8 mouse cellular contexts compared by ENCODE assay signal in the genomic region with DNA sequence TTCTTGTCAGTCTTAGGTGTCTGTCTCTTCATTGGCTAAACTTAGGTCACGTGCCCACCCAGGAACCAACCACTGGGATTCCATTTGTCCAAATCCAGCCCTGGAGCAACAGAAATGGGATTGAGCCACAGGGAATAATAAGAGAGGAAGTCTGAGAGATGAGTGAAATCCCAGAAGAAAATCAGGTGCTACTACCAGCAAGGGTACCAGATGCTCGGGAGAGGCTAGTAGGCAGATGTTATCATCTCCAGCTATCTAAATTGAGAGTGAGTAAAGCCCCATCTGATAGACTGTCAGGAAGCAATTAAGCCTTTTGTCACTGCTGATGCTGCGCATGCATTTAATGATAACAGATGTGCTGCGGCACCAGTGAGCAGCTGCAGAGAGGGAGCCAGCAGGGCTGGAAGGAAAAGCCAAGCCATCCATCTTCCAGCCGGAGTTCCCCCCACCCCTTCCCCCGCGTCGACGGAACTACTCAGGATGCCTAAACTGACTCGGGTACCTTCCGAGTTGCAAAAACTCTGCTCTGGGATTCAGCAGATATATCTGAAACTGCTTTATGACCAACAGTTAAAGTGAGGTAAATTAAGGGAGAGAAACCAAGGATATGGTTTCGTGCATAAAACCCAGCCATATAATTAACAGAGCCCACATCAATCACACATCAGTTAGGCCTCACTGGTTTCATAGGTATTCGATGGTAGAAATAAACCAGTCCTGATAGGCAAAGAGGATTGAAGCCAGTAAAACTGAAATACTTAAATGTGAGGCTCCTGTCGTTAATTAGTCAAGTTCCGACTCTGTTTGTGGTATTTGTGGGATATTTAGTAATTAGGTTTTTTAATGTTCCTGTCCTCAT. TPM values are rescaled to one million over a fixed set of nuclear protein-coding genes. Genes with fewer than 3 reads are reported as not detected.
DNase-seq lines count a peak whose midpoint lies in the region; ATAC-seq lines count a peak whose summit lies in the region.

No protein-coding gene starts in this region.

- DNase-seq in limb, embryonic 10.5 days (ENCODE audit: low spot score), result peak; percentile 63
- DNase-seq in layer of hippocampus, adult 9-10 months (ENCODE audit: low spot score), result no peak
- no peak for DNase-seq in urinary bladder, postnatal 25 days (ENCODE audit: low spot score)

- no peaks in the 10 kb centered on the region for H3K36me3 ChIP-seq in kidney, embryonic 15.5 days
- H3K36me3 ChIP-seq in kidney, embryonic 16.5 days (ENCODE audit: insufficient read depth, low read length), result no peaks in the 10 kb centered on the region
- no peaks in the 10 kb centered on the region for H3K36me3 ChIP-seq in forebrain, embryonic 12.5 days (replicated peaks)
- no peaks in the 10 kb centered on the region for H3K36me3 ChIP-seq in limb, embryonic 10.5 days
- H3K36me3 ChIP-seq in neural tube, embryonic 12.5 days, result no peaks in the 10 kb centered on the region

- H3K9ac ChIP-seq in kidney, embryonic 15.5 days, result no peak overlapping the region
- no peak overlapping the region for H3K9ac ChIP-seq in kidney, embryonic 16.5 days (replicated peaks; ENCODE audit: low read length)
- no peak overlapping the region for H3K9ac ChIP-seq in forebrain, embryonic 12.5 days
- H3K9ac ChIP-seq in neural tube, embryonic 12.5 days, result no peak overlapping the region

- H3K4me2 ChIP-seq in kidney, embryonic 15.5 days, result peak overlapping the region; percentile 3; the same call in 1 of the 2 replicates
- H3K4me2 ChIP-seq in kidney, embryonic 16.5 days (replicated peaks; ENCODE audit: low read depth, low read length), result no peak overlapping the region
- no peak overlapping the region for H3K4me2 ChIP-seq in forebrain, embryonic 12.5 days
- H3K4me2 ChIP-seq in neural tube, embryonic 12.5 days (replicated peaks), result peak overlapping the region; percentile 39

- H3K27ac ChIP-seq in kidney, embryonic 15.5 days, result no peak overlapping the region
- H3K27ac ChIP-seq in kidney, embryonic 16.5 days (ENCODE audit: low read length), result no peak overlapping the region
- 0 out of 2 replicates have a peak overlapping the region, but pooled peaks have one; percentile 26 for H3K27ac ChIP-seq in forebrain, embryonic 12.5 days
- no peak overlapping the region for H3K27ac ChIP-seq in limb, embryonic 10.5 days
- no peak overlapping the region; the same call in 1 of the 2 replicates for H3K27ac ChIP-seq in neural tube, embryonic 12.5 days

- no peak overlapping the region for H3K4me3 ChIP-seq in kidney, embryonic 15.5 days (replicated peaks)
- no peak overlapping the region for H3K4me3 ChIP-seq in kidney, embryonic 16.5 days (ENCODE audit: low read length)
- H3K4me3 ChIP-seq in forebrain, embryonic 12.5 days (replicated peaks), result no peak overlapping the region
- H3K4me3 ChIP-seq in limb, embryonic 10.5 days, result peak overlapping the region; percentile 22; the same call in 1 of the 2 replicates
- no peak overlapping the region for H3K4me3 ChIP-seq in neural tube, embryonic 12.5 days

- no peaks in the 10 kb centered on the region for H3K9me3 ChIP-seq in kidney, embryonic 15.5 days (replicated peaks)
- no peaks in the 10 kb centered on the region for H3K9me3 ChIP-seq in kidney, embryonic 16.5 days (ENCODE audit: low read length)
- H3K9me3 ChIP-seq in forebrain, embryonic 12.5 days, result no peaks in the 10 kb centered on the region
- no peaks in the 10 kb centered on the region for H3K9me3 ChIP-seq in limb, embryonic 10.5 days (replicated peaks)
- no peaks in the 10 kb centered on the region for H3K9me3 ChIP-seq in neural tube, embryonic 12.5 days

- H3K4me1 ChIP-seq in kidney, embryonic 15.5 days, result 0 out of 2 replicates have a peak, but pooled peaks cover 3% of the 10 kb centered on the region
- no peaks in the 10 kb centered on the region for H3K4me1 ChIP-seq in kidney, embryonic 16.5 days (ENCODE audit: insufficient read depth, low read length)
- H3K4me1 ChIP-seq in forebrain, embryonic 12.5 days, result no peaks in the 10 kb centered on the region
- H3K4me1 ChIP-seq in limb, embryonic 10.5 days, result peaks cover 10% of the 10 kb centered on the region
- peaks cover 5% of the 10 kb centered on the region; the same call in 1 of the 2 replicates for H3K4me1 ChIP-seq in neural tube, embryonic 12.5 days

- H3K27me3 ChIP-seq in kidney, embryonic 15.5 days, result no peaks in the 10 kb centered on the region
- H3K27me3 ChIP-seq in kidney, embryonic 16.5 days (ENCODE audit: insufficient read depth, low read length), result no peaks in the 10 kb centered on the region
- H3K27me3 ChIP-seq in forebrain, embryonic 12.5 days, result no peaks in the 10 kb centered on the region
- no peaks in the 10 kb centered on the region for H3K27me3 ChIP-seq in limb, embryonic 10.5 days (ENCODE audit: low read depth, poor library complexity, severe bottlenecking)
- no peaks in the 10 kb centered on the region for H3K27me3 ChIP-seq in neural tube, embryonic 12.5 days (replicated peaks)

- ATAC-seq in kidney, embryonic 15.5 days (replicated peaks; ENCODE audit: low FRiP score), result no peak
- no peak for ATAC-seq in kidney, embryonic 16.5 days (ENCODE audit: low FRiP score, low TSS enrichment)
- ATAC-seq in forebrain, embryonic 12.5 days (ENCODE audit: low FRiP score), result peak; percentile 67
- ATAC-seq in neural tube, embryonic 12.5 days (ENCODE audit: low FRiP score, low read depth), result peak; percentile 93
- no peak for ATAC-seq in monocyte, adult 5-6 weeks (replicated peaks; ENCODE audit: insufficient number of reproducible peaks, low FRiP score, low TSS enrichment, poor library complexity, severe bottlenecking)

- WGBS in kidney, embryonic 15.5 days, result 24% methylated on average over 15 of the region's 15 CpGs
- WGBS in kidney, embryonic 16.5 days, result 22% methylated on average over 15 of the region's 15 CpGs
- WGBS in forebrain, embryonic 12.5 days, result 67% methylated on average over 15 of the region's 15 CpGs
- 19% methylated on average over 15 of the region's 15 CpGs for WGBS in limb, embryonic 10.5 days
- 41% methylated on average over 15 of the region's 15 CpGs for WGBS in neural tube, embryonic 12.5 days

RNA-seq across cellular contexts. Expression of gene Fam78b, which starts 53.1 kb away (rescaled TPM):
- polyA plus RNA-seq in kidney, embryonic 15.5 days (2015; fragmentation: Nextera tagmentation; extraction: Ambion mirVana), result 0.79 and 0.84 TPM in 2 replicates
- polyA plus RNA-seq in kidney, embryonic 16.5 days (2015; fragmentation: Nextera tagmentation; extraction: Ambion mirVana), result 0.34 and 0.45 TPM in 2 replicates
- polyA plus RNA-seq in forebrain, embryonic 12.5 days (2016; fragmentation: Nextera tagmentation; extraction: Ambion mirVana), result 5.0 and 5.9 TPM in 2 replicates
- polyA plus RNA-seq in limb, embryonic 10.5 days (2016; fragmentation: Nextera tagmentation; extraction: Ambion mirVana), result 0.31 and 0.74 TPM in 2 replicates
- polyA plus RNA-seq in neural tube, embryonic 12.5 days (2016; fragmentation: Nextera tagmentation; extraction: Ambion mirVana), result 13.7 and 17.4 TPM in 2 replicates
- 2.5 to 8.2 TPM (median 7.3 TPM) in 3 replicates for total RNA-seq in monocyte, adult 5-6 weeks (2017)

Comparison
In these comparisons a context has a peak if more than half of its experiments do, and no peak if none do; other contexts are left out.
1. H3K4me2 ChIP-seq: peak in kidney, embryonic 15.5 days (single experiment) and neural tube, embryonic 12.5 days (single experiment); none in kidney, embryonic 16.5 days (single experiment) and forebrain, embryonic 12.5 days (single experiment).
2. ATAC-seq: peak in forebrain, embryonic 12.5 days (single experiment) and neural tube, embryonic 12.5 days (single experiment); none in kidney, embryonic 15.5 days (single experiment), kidney, embryonic 16.5 days (single experiment) and monocyte, adult 5-6 weeks (single experiment).